Mouse (Mus musculus) small intestine, adult 2 months (tissue): ENCODE measurements around the gene Spata45. TPM values are rescaled to one million over a fixed set of nuclear protein-coding genes. Genes with fewer than 3 reads are reported as not detected.
A peak's percentile ranks its signal among the peaks of the same experiment; 100 is the strongest.

Source experiments
- H3K27ac ChIP-seq: fragments of 200-500 bp; 2 replicates; pipeline ENCODE4 v1.5.1; 2012; ENCODE audit warnings: low read depth, low read length, control low read depth, inconsistent platforms; ENCODE audit not compliant: insufficient read depth
- H3K27me3 ChIP-seq: fragments of 200-500 bp; 2 replicates; pipeline ENCODE4 v1.6.1; 2012; ENCODE audit warnings: mild to moderate bottlenecking, moderate library complexity, low read length, inconsistent platforms; ENCODE audit not compliant: control insufficient read depth, insufficient read depth
- H3K36me3 ChIP-seq: fragments of 200-500 bp; 2 replicates; pipeline ENCODE4 v1.6.1; 2012; ENCODE audit warnings: mild to moderate bottlenecking, low read length, control low read depth, inconsistent platforms; ENCODE audit not compliant: control insufficient read depth, insufficient read depth
- H3K4me1 ChIP-seq: fragments of 200-500 bp; 2 replicates; pipeline ENCODE4 v1.6.1; 2012; ENCODE audit warnings: low read length, inconsistent platforms, mixed read lengths; ENCODE audit not compliant: control insufficient read depth, insufficient read depth, insufficient read length
- H3K4me3 ChIP-seq: fragments of 200-500 bp; 2 replicates; pipeline ENCODE4 v1.5.1; 2012; ENCODE audit warnings: low read depth, mild to moderate bottlenecking, control low read depth, inconsistent platforms, low read length, moderate library complexity
- CTCF ChIP-seq: fragments of 200-500 bp; IDR thresholded peaks from 2 replicates; pipeline ENCODE4 v1.5.1; 2012; ENCODE audit warnings: low read depth, mild to moderate bottlenecking, control low read depth, inconsistent platforms, low read length, moderate library complexity, mixed read lengths; ENCODE audit not compliant: insufficient replicate concordance, insufficient read length; ENCODE audit errors: extremely low read depth
- POLR2A ChIP-seq: fragments of 200-500 bp; IDR thresholded peaks from 2 replicates; pipeline ENCODE4 v1.6.1; 2012; ENCODE audit warnings: low read depth, mild to moderate bottlenecking, control low read depth, inconsistent platforms, low read length, moderate library complexity
- WGBS: fragments of 180-500 bp; shearing (Covaris S2); methylation state at CpG from one replicate; pipeline ENCODE4 v1.1.7; 2018; 5-methylcytosine and 5-hydroxymethylcytosine counted together
- polyA plus RNA-seq: library from polyadenylated mRNA; depleted of rRNA; stranded (reverse); fragments of >200 nt; gene quantifications from 2 replicates; pipeline ENCODE4 v1.2.3, GENCODE M21; 2012; rRNA removed

Spata45 gene
- polyA plus RNA-seq, 1 experiment = not detected

DNA sequence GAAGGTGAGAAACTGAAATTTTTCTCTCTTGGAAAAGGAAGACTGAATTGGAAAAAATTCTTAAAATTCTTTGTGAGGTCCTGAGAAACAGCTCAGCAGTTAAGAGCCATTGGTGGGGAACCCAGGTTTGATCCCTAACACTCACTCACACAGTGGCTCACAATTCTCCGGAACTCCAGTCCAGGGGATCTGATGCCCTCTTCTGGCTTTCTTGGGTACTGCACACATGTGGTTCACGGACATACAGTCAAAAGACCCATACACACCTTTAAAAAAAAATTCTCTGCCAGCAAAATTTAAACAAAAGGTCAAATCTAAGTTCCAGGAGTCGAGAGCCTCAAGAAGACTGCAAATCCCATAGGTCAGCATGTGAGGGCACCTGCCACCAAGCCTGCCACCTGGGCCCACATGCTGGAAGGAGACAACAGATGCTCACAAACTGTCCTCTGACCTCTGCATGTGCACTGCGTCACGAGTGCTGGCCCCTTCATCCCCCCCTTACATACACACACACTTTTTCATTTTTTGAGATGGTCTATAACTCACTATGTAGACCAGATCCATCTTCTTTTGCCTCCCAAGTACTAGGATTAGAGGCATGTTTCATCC lies 48.6 kb downstream of the Spata45 start:
- Histone ChIP-seq H3K27me3 (no peaks in the 10 kb centered on the region), H3K27ac (no peak overlapping the region), H3K4me3 (no peak overlapping the region), H3K4me1 (no peaks in the 10 kb centered on the region), H3K36me3 (peaks cover 2% of the 10 kb centered on the region; the same call in 1 of the 2 replicates)
- TF ChIP-seq POLR2A = no peak
- peak; percentile 55; the same call in 1 of the 2 replicates for TF ChIP-seq CTCF
- WGBS = 66% methylated on average over 5 of the region's 5 CpGs

DNA sequence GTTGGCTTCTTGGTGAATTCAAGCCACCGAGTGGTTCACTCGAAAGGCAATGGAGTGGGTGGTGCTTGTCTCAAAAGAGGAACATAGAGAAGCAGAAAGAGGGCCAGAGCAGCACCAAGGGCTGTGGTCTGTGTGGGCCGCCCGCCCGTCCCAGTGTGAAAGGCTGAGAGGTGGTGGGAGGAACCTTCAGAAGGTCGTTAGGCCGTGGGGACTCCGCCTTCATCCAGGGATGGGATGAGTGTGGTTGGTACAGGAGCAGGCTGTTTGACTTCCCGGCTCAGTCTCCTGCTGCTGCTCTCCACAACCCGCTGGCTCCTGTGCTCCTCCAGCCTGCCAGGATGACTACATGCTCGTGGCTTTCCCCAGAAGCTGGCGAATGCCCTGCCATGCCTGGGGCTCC lies 49.2 kb downstream of the Spata45 start:
- no peaks in the 10 kb centered on the region for H3K27me3 ChIP-seq
- no peak overlapping the region for H3K4me3 ChIP-seq
- no peak for TF ChIP-seq POLR2A
- no peak for TF ChIP-seq CTCF
- no peaks in the 10 kb centered on the region for H3K4me1 ChIP-seq
- WGBS = 78% methylated on average over 12 of the region's 12 CpGs
- 0 out of 2 replicates have a peak, but pooled peaks cover 2% of the 10 kb centered on the region for H3K36me3 ChIP-seq
- no peak overlapping the region for H3K27ac ChIP-seq

DNA sequence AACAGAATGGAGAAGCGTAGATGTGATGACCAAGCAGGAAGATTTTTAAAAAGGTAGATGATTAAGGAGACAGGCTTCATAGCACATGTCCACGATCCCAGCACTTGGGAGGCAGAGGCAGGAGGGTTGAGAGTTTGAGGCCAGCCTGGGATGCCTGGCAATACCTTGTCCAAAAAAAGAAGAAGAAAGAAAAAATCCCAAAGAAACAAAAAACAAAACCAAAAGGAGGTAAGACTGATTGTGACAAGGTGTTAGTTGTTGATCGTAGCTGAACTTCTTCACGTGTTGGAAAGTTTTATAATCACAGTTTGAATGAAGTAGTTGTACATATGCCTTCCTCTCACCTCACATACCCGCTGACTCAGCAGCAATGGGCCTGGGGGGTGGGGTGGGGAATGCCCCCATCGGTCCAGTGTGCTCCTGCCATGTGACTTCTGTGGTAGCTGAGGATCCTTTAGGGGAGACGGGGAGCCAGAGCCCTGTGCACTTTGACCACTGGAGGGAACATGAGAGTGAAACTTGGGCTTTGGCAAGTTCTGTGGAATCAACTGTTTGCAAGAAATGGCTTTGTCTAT lies 50.0 kb downstream of the Spata45 start:
- H3K27ac ChIP-seq = no peak overlapping the region
- no peaks in the 10 kb centered on the region for H3K4me1 ChIP-seq
- H3K36me3 ChIP-seq = 0 out of 2 replicates have a peak, but pooled peaks cover 2% of the 10 kb centered on the region
- 71% methylated on average over 7 of the region's 7 CpGs for WGBS
- no peaks in the 10 kb centered on the region for H3K27me3 ChIP-seq
- TF ChIP-seq CTCF (no peak), POLR2A (no peak)
- no peak overlapping the region for H3K4me3 ChIP-seq

DNA sequence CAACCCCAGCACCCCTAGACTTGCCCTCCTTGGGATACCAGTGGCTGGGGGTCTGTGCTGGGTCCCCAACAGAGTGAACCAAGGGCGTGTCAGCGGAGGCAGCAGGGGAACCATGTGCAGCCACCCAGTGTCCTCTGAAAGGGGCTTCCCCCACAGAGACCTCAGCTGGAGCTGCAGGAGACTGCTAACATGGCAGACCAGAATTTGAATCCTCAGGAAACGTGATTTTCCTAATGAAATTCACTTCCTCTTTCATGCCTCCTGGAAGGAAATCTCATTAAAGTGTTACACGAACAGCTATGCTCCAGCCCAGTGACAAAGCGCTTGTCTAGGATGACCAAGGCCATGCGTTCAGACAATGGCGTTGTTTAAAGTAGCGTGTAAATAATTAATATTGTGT lies 50.5 kb downstream of the Spata45 start:
- H3K4me3 ChIP-seq = no peak overlapping the region
- WGBS = 65% methylated on average over 8 of the region's 8 CpGs
- TF ChIP-seq CTCF (no peak), POLR2A (no peak)
- H3K4me1 ChIP-seq = no peaks in the 10 kb centered on the region
- H3K27ac ChIP-seq = no peak overlapping the region
- no peaks in the 10 kb centered on the region for H3K27me3 ChIP-seq
- H3K36me3 ChIP-seq = 0 out of 2 replicates have a peak, but pooled peaks cover 2% of the 10 kb centered on the region

DNA sequence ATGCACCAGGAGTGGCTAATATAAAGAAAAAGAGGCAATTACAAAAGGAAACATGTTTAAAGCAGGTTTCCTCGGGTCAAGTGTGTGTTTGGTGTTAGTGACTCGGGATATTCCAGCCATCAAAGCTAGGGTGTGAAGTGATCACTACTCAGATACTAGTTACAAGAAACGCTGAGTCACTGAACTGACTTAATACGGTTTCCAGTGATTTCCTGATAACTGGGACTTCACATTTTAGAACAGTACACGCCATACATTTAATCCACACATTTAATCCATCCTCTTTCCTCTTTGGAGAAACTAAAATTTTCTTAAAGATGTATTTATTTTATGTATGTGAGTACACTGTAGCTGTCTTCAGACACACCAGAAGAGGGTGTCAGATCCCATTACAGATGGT lies 51.5 kb downstream of the Spata45 start:
- 55% methylated on average over 5 of the region's 5 CpGs for WGBS
- no peaks in the 10 kb centered on the region for H3K36me3 ChIP-seq
- H3K27ac ChIP-seq = no peak overlapping the region
- no peak overlapping the region for H3K4me3 ChIP-seq
- no peaks in the 10 kb centered on the region for H3K27me3 ChIP-seq
- TF ChIP-seq CTCF = no peak
- no peak for TF ChIP-seq POLR2A
- no peaks in the 10 kb centered on the region for H3K4me1 ChIP-seq

DNA sequence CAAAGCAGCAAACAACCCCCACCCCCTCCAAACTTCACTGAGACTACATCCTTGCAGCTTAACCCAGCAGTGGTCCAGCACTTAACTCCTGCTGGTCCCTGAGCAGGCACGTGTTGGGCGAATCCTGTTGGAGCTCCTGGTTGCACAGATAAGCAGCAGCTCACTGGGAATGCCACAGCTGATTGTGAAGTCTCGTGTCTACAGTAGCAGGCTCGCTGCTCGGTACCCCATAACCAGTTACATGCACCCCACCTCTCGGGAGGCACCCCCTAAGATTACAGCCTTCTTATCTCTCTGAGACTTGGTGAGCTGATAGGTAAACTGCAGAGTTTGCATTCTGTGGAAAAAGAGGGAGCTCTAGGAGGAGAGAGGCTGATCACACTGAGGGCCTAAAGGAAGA lies 52.9 kb downstream of the Spata45 start:
- H3K36me3 ChIP-seq = no peaks in the 10 kb centered on the region
- H3K4me1 ChIP-seq = no peaks in the 10 kb centered on the region
- WGBS = 32% methylated on average over 6 of the region's 6 CpGs
- H3K27ac ChIP-seq = no peak overlapping the region
- H3K27me3 ChIP-seq = no peaks in the 10 kb centered on the region
- no peak overlapping the region for H3K4me3 ChIP-seq
- TF ChIP-seq CTCF = no peak
- no peak for TF ChIP-seq POLR2A

DNA sequence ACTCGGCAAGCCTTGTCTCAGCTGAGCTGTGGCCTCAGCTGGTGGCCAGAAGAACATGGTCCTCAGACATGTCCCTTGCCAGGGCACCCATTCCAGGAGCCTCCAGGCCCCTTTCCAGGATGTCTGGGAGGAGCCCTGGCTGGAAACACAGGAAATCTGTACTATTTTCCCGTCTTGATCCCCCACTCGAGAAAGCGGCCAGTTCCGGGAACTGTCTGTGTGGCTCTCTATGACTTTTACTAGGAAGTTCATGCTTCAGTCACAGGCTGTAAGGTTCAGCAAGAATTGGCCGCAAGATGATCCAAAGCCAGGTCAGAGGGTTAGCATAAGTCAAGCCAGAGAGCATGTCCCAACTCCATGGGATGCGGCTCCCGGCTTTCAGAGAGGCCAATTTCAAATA lies 55.6 kb downstream of the Spata45 start:
- no peaks in the 10 kb centered on the region for H3K36me3 ChIP-seq
- TF ChIP-seq POLR2A (no peak), CTCF (no peak)
- H3K27ac ChIP-seq = no peak overlapping the region
- H3K4me1 ChIP-seq = no peaks in the 10 kb centered on the region
- WGBS = 79% methylated on average over 8 of the region's 8 CpGs
- no peak overlapping the region for H3K4me3 ChIP-seq
- H3K27me3 ChIP-seq = 0 out of 2 replicates have a peak, but pooled peaks cover 2% of the 10 kb centered on the region

Other genes starting within 250 kb of the Spata45 start
- 2.2 and 7.1 TPM in 2 replicates for gene Rps6kc1, start 124.9 kb upstream of the Spata45 start, polyA plus RNA-seq
- 6.7 and 19.6 TPM in 2 replicates for gene Angel2, start 111.5 kb upstream of the Spata45 start, polyA plus RNA-seq
- gene Vash2, start 57.3 kb upstream of the Spata45 start, polyA plus RNA-seq = 0.76 and 0.79 TPM in 2 replicates
- 37.3 and 86.3 TPM in 2 replicates for gene Flvcr1, start 10.5 kb upstream of the Spata45 start, polyA plus RNA-seq
- 0.65 and 2.0 TPM in 2 replicates for gene Tatdn3, start 26.3 kb downstream of the Spata45 start, polyA plus RNA-seq
- 1.4 and 1.6 TPM in 2 replicates for gene Nsl1, start 26.4 kb downstream of the Spata45 start, polyA plus RNA-seq
- gene Batf3, start 61.2 kb downstream of the Spata45 start, polyA plus RNA-seq = 5.7 and 11.5 TPM in 2 replicates
- gene Fam71a, start 128.2 kb downstream of the Spata45 start, polyA plus RNA-seq = not detected in 2 replicates
- 7.8 and 41.0 TPM in 2 replicates for gene Atf3, start 181.4 kb downstream of the Spata45 start, polyA plus RNA-seq